ENCODE assay signal across 12 mouse cellular contexts in genomic region chr8:12030363-12031116, GRCm38 (mm10).
DNase-seq lines count a peak whose midpoint lies in the region; ATAC-seq lines count a peak whose summit lies in the region.
"Had no signal": no experiment of that assay in that cellular context is flagged by ENCODE, and none has a peak within 500 bp of the region (broad histone marks: within the 10 kb centered on the region; RNA-seq: fewer than 3 reads in every experiment).

No protein-coding gene starts in this region.

- H3K27ac ChIP-seq in forebrain, embryonic 12.5 days = no peak overlapping the region
- no peak overlapping the region for H3K27ac ChIP-seq in forebrain, embryonic 11.5 days (ENCODE audit: low read depth, low read length)
- peak overlapping the region; percentile 45 for H3K27ac ChIP-seq in hindbrain, embryonic 12.5 days
- no peak overlapping the region for H3K27ac ChIP-seq in midbrain, embryonic 16.5 days (ENCODE audit: low read length)
- no peak overlapping the region for H3K27ac ChIP-seq in kidney, embryonic 16.5 days (ENCODE audit: low read length)
- H3K27ac ChIP-seq: embryonic facial prominence, embryonic 12.5 days; limb, embryonic 13.5 days had no signal

- H3K9ac ChIP-seq in forebrain, embryonic 12.5 days = no peak overlapping the region
- H3K9ac ChIP-seq in forebrain, embryonic 11.5 days (ENCODE audit: low read length) = no peak overlapping the region
- H3K9ac ChIP-seq in hindbrain, embryonic 12.5 days = no peak overlapping the region
- no peak overlapping the region for H3K9ac ChIP-seq in midbrain, embryonic 16.5 days (ENCODE audit: low read depth, low read length)
- H3K9ac ChIP-seq in kidney, embryonic 16.5 days (replicated peaks; ENCODE audit: low read length) = no peak overlapping the region
- H3K9ac ChIP-seq: embryonic facial prominence, embryonic 12.5 days; limb, embryonic 13.5 days had no signal

- peak; percentile 65 for ATAC-seq in forebrain, embryonic 12.5 days (ENCODE audit: low FRiP score)
- no peak for ATAC-seq in forebrain, embryonic 11.5 days (replicated peaks; ENCODE audit: low FRiP score)
- ATAC-seq in hindbrain, embryonic 12.5 days (ENCODE audit: low FRiP score) = peak; percentile 87
- peak; percentile 84 for ATAC-seq in midbrain, embryonic 16.5 days
- ATAC-seq in kidney, embryonic 16.5 days (ENCODE audit: low FRiP score, low TSS enrichment) = no peak

- no peaks in the 10 kb centered on the region for H3K36me3 ChIP-seq in forebrain, embryonic 12.5 days (replicated peaks)
- H3K36me3 ChIP-seq in forebrain, embryonic 11.5 days (ENCODE audit: control insufficient read depth, insufficient read depth, low read length) = no peaks in the 10 kb centered on the region
- no peaks in the 10 kb centered on the region for H3K36me3 ChIP-seq in hindbrain, embryonic 12.5 days
- H3K36me3 ChIP-seq in midbrain, embryonic 16.5 days (ENCODE audit: control insufficient read depth, insufficient read depth, low read length) = no peaks in the 10 kb centered on the region
- no peaks in the 10 kb centered on the region for H3K36me3 ChIP-seq in kidney, embryonic 16.5 days (ENCODE audit: insufficient read depth, low read length)
- H3K36me3 ChIP-seq: embryonic facial prominence, embryonic 12.5 days; limb, embryonic 13.5 days had no signal

- H3K27me3 ChIP-seq in forebrain, embryonic 12.5 days = peaks cover 26% of the 10 kb centered on the region
- H3K27me3 ChIP-seq in forebrain, embryonic 11.5 days (ENCODE audit: control insufficient read depth, insufficient read depth, low read length) = no peaks in the 10 kb centered on the region
- peaks cover 30% of the 10 kb centered on the region for H3K27me3 ChIP-seq in hindbrain, embryonic 12.5 days
- H3K27me3 ChIP-seq in midbrain, embryonic 16.5 days (ENCODE audit: control insufficient read depth, insufficient read depth, low read depth, low read length) = no peaks in the 10 kb centered on the region; the same call in 1 of the 2 replicates
- no peaks in the 10 kb centered on the region for H3K27me3 ChIP-seq in kidney, embryonic 16.5 days (ENCODE audit: insufficient read depth, low read length)

- H3K4me3 ChIP-seq in forebrain, embryonic 12.5 days (replicated peaks) = no peak overlapping the region
- no peak overlapping the region for H3K4me3 ChIP-seq in forebrain, embryonic 11.5 days (ENCODE audit: low read depth, low read length)
- H3K4me3 ChIP-seq in hindbrain, embryonic 12.5 days = no peak overlapping the region
- no peak overlapping the region for H3K4me3 ChIP-seq in midbrain, embryonic 16.5 days (ENCODE audit: low read depth, low read length)
- no peak overlapping the region for H3K4me3 ChIP-seq in kidney, embryonic 16.5 days (ENCODE audit: low read length)
- H3K4me3 ChIP-seq: embryonic facial prominence, embryonic 12.5 days; limb, embryonic 13.5 days had no signal

- H3K4me1 ChIP-seq in forebrain, embryonic 12.5 days = peaks cover 9% of the 10 kb centered on the region; the same call in 1 of the 2 replicates
- peaks cover 2% of the 10 kb centered on the region; the same call in 1 of the 2 replicates for H3K4me1 ChIP-seq in forebrain, embryonic 11.5 days (replicated peaks; ENCODE audit: control insufficient read depth, insufficient read depth, low read length)
- H3K4me1 ChIP-seq in hindbrain, embryonic 12.5 days = peaks cover 15% of the 10 kb centered on the region
- peaks cover 12% of the 10 kb centered on the region for H3K4me1 ChIP-seq in midbrain, embryonic 16.5 days (ENCODE audit: control insufficient read depth, insufficient read depth, low read length)
- peaks cover 4% of the 10 kb centered on the region; the same call in 1 of the 2 replicates for H3K4me1 ChIP-seq in kidney, embryonic 16.5 days (ENCODE audit: insufficient read depth, low read length)
- H3K4me1 ChIP-seq: embryonic facial prominence, embryonic 12.5 days had no signal

- 67% methylated on average over 22 of the region's 22 CpGs for WGBS in forebrain, embryonic 12.5 days
- WGBS in forebrain, embryonic 11.5 days = 83% methylated on average over 22 of the region's 22 CpGs
- WGBS in hindbrain, embryonic 12.5 days = 51% methylated on average over 22 of the region's 22 CpGs
- 31% methylated on average over 22 of the region's 22 CpGs for WGBS in midbrain, embryonic 16.5 days
- WGBS in kidney, embryonic 16.5 days = 61% methylated on average over 22 of the region's 22 CpGs

- H3K9me3 ChIP-seq in forebrain, embryonic 12.5 days = no peaks in the 10 kb centered on the region
- H3K9me3 ChIP-seq in forebrain, embryonic 11.5 days (ENCODE audit: control insufficient read depth, low read length) = no peaks in the 10 kb centered on the region
- no peaks in the 10 kb centered on the region for H3K9me3 ChIP-seq in hindbrain, embryonic 12.5 days (replicated peaks)
- no peaks in the 10 kb centered on the region for H3K9me3 ChIP-seq in midbrain, embryonic 16.5 days (replicated peaks; ENCODE audit: control insufficient read depth, low read length, poor library complexity, severe bottlenecking)
- H3K9me3 ChIP-seq in kidney, embryonic 16.5 days (ENCODE audit: low read length) = no peaks in the 10 kb centered on the region
- H3K9me3 ChIP-seq: embryonic facial prominence, embryonic 12.5 days; limb, embryonic 13.5 days had no signal

- DNase-seq in forebrain, embryonic 11.5 days (ENCODE audit: low spot score) = no peak
- DNase-seq in cerebellum, adult 8-10 months = peak; percentile 3
- no peak for DNase-seq in yolk sac, embryonic 10.5 days (ENCODE audit: low spot score)
- DNase-seq in gastrocnemius, postnatal 25 days = no peak
- DNase-seq: adrenal gland, postnatal 36 days; lung, postnatal 14 days had no signal

- H3K4me2 ChIP-seq in forebrain, embryonic 12.5 days = no peak overlapping the region
- no peak overlapping the region for H3K4me2 ChIP-seq in forebrain, embryonic 11.5 days (ENCODE audit: low read depth, low read length, severe bottlenecking)
- H3K4me2 ChIP-seq in hindbrain, embryonic 12.5 days (replicated peaks) = peak overlapping the region; percentile 5; the same call in 1 of the 2 replicates
- H3K4me2 ChIP-seq in midbrain, embryonic 16.5 days (ENCODE audit: low read length) = peak overlapping the region; percentile 12
- no peak overlapping the region for H3K4me2 ChIP-seq in kidney, embryonic 16.5 days (replicated peaks; ENCODE audit: low read depth, low read length)
- H3K4me2 ChIP-seq: embryonic facial prominence, embryonic 12.5 days; limb, embryonic 13.5 days had no signal

Comparison
In these comparisons a context has a peak if more than half of its experiments do, and no peak if none do; other contexts are left out.
1. ATAC-seq: peak in forebrain, embryonic 12.5 days (single experiment), hindbrain, embryonic 12.5 days (single experiment) and midbrain, embryonic 16.5 days (single experiment); none in forebrain, embryonic 11.5 days (single experiment) and kidney, embryonic 16.5 days (single experiment).
2. H3K4me2 ChIP-seq: peak in hindbrain, embryonic 12.5 days (single experiment) and midbrain, embryonic 16.5 days (single experiment); none in forebrain, embryonic 12.5 days (single experiment), forebrain, embryonic 11.5 days (single experiment) and kidney, embryonic 16.5 days (single experiment).